Mouse (Mus musculus) stomach, postnatal 0 days (tissue): ENCODE measurements around the gene Rad9b.

Experiments used
- CTCF ChIP-seq: IDR thresholded peaks from 2 replicates; pipeline ENCODE4 v1.5.1; 2016; ENCODE audit warnings: antibody characterized with exemption, low read depth, mild to moderate bottlenecking, moderate library complexity
- EP300 ChIP-seq: optimal IDR thresholded peaks from 2 replicates; pipeline ENCODE3; 2016; ENCODE audit warnings: antibody characterized with exemption

- TF ChIP-seq CTCF (no peak), EP300 (no peak)
Measured at GRCm38 (mm10) chr5:122327283-122327682, 26.8 kb downstream of the Rad9b start.
